In the genomic region with DNA sequence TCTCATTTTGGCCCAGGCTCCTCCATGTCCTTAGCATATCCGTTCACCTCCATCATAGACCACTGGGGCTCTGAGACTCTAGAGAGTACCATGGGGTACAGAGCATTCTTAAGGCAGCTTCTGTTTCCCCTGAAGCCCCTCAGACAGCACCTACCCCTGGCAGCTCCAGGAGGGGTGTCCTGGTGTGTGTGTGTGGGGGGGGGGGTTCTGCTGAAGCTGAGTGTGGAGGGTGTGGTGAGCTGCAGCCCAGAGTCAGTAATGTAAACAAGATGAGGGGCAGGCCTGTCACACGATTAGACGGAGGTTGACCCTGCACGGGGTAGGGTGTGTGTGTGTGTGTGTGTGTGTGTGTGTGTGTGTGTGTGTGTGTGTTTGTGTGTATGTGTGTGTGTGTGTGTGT, we compare ENCODE assay signal across 10 mouse cellular contexts. TPM values are rescaled to one million over a fixed set of nuclear protein-coding genes. Genes with fewer than 3 reads are reported as not detected.
DNase-seq lines count a peak whose midpoint lies in the region; ATAC-seq lines count a peak whose summit lies in the region.
"Had no signal": no experiment of that assay in that cellular context is flagged by ENCODE, and none has a peak within 500 bp of the region (broad histone marks: within the 10 kb centered on the region; RNA-seq: fewer than 3 reads in every experiment).

No protein-coding gene starts in this region.

- ATAC-seq in forebrain, embryonic 11.5 days (replicated peaks; ENCODE audit: low FRiP score) = 0 out of 2 replicates have a peak, but pooled peaks have one; percentile 30
- ATAC-seq in forebrain, embryonic 14.5 days = no peak
- ATAC-seq in lung, embryonic 16.5 days (ENCODE audit: low read depth) = peak; percentile 47
- ATAC-seq in hindbrain, embryonic 12.5 days (ENCODE audit: low FRiP score) = no peak
- ATAC-seq in megakaryocyte-erythroid progenitor cell, adult 5-6 weeks (replicated peaks; ENCODE audit: low FRiP score, low TSS enrichment, poor library complexity, severe bottlenecking) = peak; percentile 25

- no peaks in the 10 kb centered on the region for H3K9me3 ChIP-seq in forebrain, embryonic 11.5 days (ENCODE audit: control insufficient read depth, low read length)
- no peaks in the 10 kb centered on the region for H3K9me3 ChIP-seq in forebrain, embryonic 14.5 days (replicated peaks; ENCODE audit: control insufficient read depth, low read length)
- H3K9me3 ChIP-seq in lung, embryonic 16.5 days (ENCODE audit: control insufficient read depth, low read length) = no peaks in the 10 kb centered on the region
- no peaks in the 10 kb centered on the region for H3K9me3 ChIP-seq in hindbrain, embryonic 12.5 days (replicated peaks)

- 34% methylated on average over 4 of the region's 4 CpGs for WGBS in forebrain, embryonic 11.5 days
- WGBS in forebrain, embryonic 14.5 days = 53% methylated on average over 4 of the region's 4 CpGs
- 19% methylated on average over 4 of the region's 4 CpGs for WGBS in lung, embryonic 16.5 days
- 60% methylated on average over 1 of the region's 4 CpGs for WGBS in hindbrain, embryonic 12.5 days

- H3K36me3 ChIP-seq in forebrain, embryonic 11.5 days (ENCODE audit: control insufficient read depth, insufficient read depth, low read length) = no peaks in the 10 kb centered on the region
- H3K36me3 ChIP-seq in forebrain, embryonic 14.5 days (ENCODE audit: control insufficient read depth, insufficient read depth, low read length) = no peaks in the 10 kb centered on the region
- H3K36me3 ChIP-seq in lung, embryonic 16.5 days (ENCODE audit: control insufficient read depth, insufficient read depth, low read length) = no peaks in the 10 kb centered on the region
- H3K36me3 ChIP-seq in hindbrain, embryonic 12.5 days = no peaks in the 10 kb centered on the region

- H3K4me1 ChIP-seq in forebrain, embryonic 11.5 days (replicated peaks; ENCODE audit: control insufficient read depth, insufficient read depth, low read length) = peaks cover 11% of the 10 kb centered on the region
- peaks cover 3% of the 10 kb centered on the region; the same call in 1 of the 2 replicates for H3K4me1 ChIP-seq in forebrain, embryonic 14.5 days (ENCODE audit: control insufficient read depth, insufficient read depth, low read length)
- H3K4me1 ChIP-seq in lung, embryonic 16.5 days (replicated peaks; ENCODE audit: control insufficient read depth, insufficient read depth, low read length) = peaks cover 18% of the 10 kb centered on the region
- peaks cover 18% of the 10 kb centered on the region for H3K4me1 ChIP-seq in hindbrain, embryonic 12.5 days

- no peaks in the 10 kb centered on the region for H3K27me3 ChIP-seq in forebrain, embryonic 11.5 days (ENCODE audit: control insufficient read depth, insufficient read depth, low read length)
- no peaks in the 10 kb centered on the region for H3K27me3 ChIP-seq in forebrain, embryonic 14.5 days (replicated peaks; ENCODE audit: control insufficient read depth, insufficient read depth, low read length)
- H3K27me3 ChIP-seq in lung, embryonic 16.5 days (ENCODE audit: control insufficient read depth, insufficient read depth, low read depth, low read length) = no peaks in the 10 kb centered on the region
- H3K27me3 ChIP-seq in hindbrain, embryonic 12.5 days = peaks cover 4% of the 10 kb centered on the region; the same call in 1 of the 2 replicates

- no peak overlapping the region for H3K9ac ChIP-seq in forebrain, embryonic 11.5 days (ENCODE audit: low read length)
- no peak overlapping the region for H3K9ac ChIP-seq in forebrain, embryonic 14.5 days (ENCODE audit: low read length)
- no peak overlapping the region for H3K9ac ChIP-seq in lung, embryonic 16.5 days (ENCODE audit: low read length)
- no peak overlapping the region for H3K9ac ChIP-seq in hindbrain, embryonic 12.5 days

- no peak for DNase-seq in forebrain, embryonic 11.5 days (ENCODE audit: low spot score)
- DNase-seq in forebrain, embryonic 14.5 days (ENCODE audit: low spot score) = no peak
- no peak for DNase-seq in lung, postnatal 25 days (ENCODE audit: low spot score)
- DNase-seq in frontal cortex, adult 2 months (ENCODE audit: extremely low spot score in 1 of 2, low spot score in 1 of 2) = no peak
- no peak for DNase-seq in cerebellum, postnatal 36 days
- DNase-seq: gastrocnemius, postnatal 25 days; lung, postnatal 10 days had no signal

- no peak overlapping the region for H3K27ac ChIP-seq in forebrain, embryonic 11.5 days (ENCODE audit: low read depth, low read length)
- no peak overlapping the region for H3K27ac ChIP-seq in forebrain, embryonic 14.5 days (ENCODE audit: low read depth, low read length)
- no peak overlapping the region for H3K27ac ChIP-seq in lung, embryonic 16.5 days (ENCODE audit: low read length)
- H3K27ac ChIP-seq in hindbrain, embryonic 12.5 days = peak overlapping the region; percentile 30; the same call in 1 of the 2 replicates

- no peak overlapping the region for H3K4me2 ChIP-seq in forebrain, embryonic 11.5 days (ENCODE audit: low read depth, low read length, severe bottlenecking)
- no peak overlapping the region for H3K4me2 ChIP-seq in forebrain, embryonic 14.5 days (ENCODE audit: low read length)
- H3K4me2 ChIP-seq in lung, embryonic 16.5 days (ENCODE audit: low read depth, low read length) = no peak overlapping the region
- no peak overlapping the region for H3K4me2 ChIP-seq in hindbrain, embryonic 12.5 days (replicated peaks)

- no peak overlapping the region for H3K4me3 ChIP-seq in forebrain, embryonic 11.5 days (ENCODE audit: low read depth, low read length)
- no peak overlapping the region for H3K4me3 ChIP-seq in forebrain, embryonic 14.5 days (ENCODE audit: low read depth, low read length)
- H3K4me3 ChIP-seq in lung, embryonic 16.5 days (ENCODE audit: low read length) = no peak overlapping the region
- no peak overlapping the region for H3K4me3 ChIP-seq in hindbrain, embryonic 12.5 days

RNA-seq across cellular contexts. Expression of a gene that starts 18.5 kb away (rescaled TPM):
- 2.3 and 2.5 TPM in 2 replicates for polyA plus RNA-seq in forebrain, embryonic 11.5 days (2014; fragmentation: Nextera tagmentation; extraction: Ambion mirVana)
- polyA plus RNA-seq in forebrain, embryonic 14.5 days (2014; fragmentation: Nextera tagmentation; extraction: Ambion mirVana) = 1.3 and 2.8 TPM in 2 replicates
- polyA plus RNA-seq in lung, embryonic 16.5 days (2015; fragmentation: Nextera tagmentation; extraction: Ambion mirVana) = 14.5 and 15.5 TPM in 2 replicates
- polyA plus RNA-seq in hindbrain, embryonic 12.5 days (2016; fragmentation: Nextera tagmentation; extraction: Ambion mirVana) = 5.8 and 6.0 TPM in 2 replicates
- 0.59 and 0.79 TPM in 2 replicates for total RNA-seq in megakaryocyte-erythroid progenitor cell, adult 5-6 weeks (2014; fragmentation: Nextera tagmentation)
- total RNA-seq in megakaryocyte-erythroid progenitor cell, adult 5-6 weeks (2017) = 1.6 and 2.0 TPM in 2 replicates
- 4.7 and 5.2 TPM in 2 replicates for polyA plus RNA-seq in frontal cortex, adult 2 months (2012; rRNA removed)

Comparison
In these comparisons a context has a peak if more than half of its experiments do, and no peak if none do; other contexts are left out.
1. ATAC-seq: peak in forebrain, embryonic 11.5 days (single experiment), lung, embryonic 16.5 days (single experiment) and megakaryocyte-erythroid progenitor cell, adult 5-6 weeks (single experiment); none in forebrain, embryonic 14.5 days (single experiment) and hindbrain, embryonic 12.5 days (single experiment).